Mouse (Mus musculus): ENCODE results near the gene Cd79a.

Cd79a gene

GRCm38 (mm10) chr7:24897224-24897623 lies at the start of gene Cd79a:
Gene Cd79a, plus strand, starts transcription at chr7:24897381.
- DNase-seq (ENCODE audit: low read depth, low spot score) = no peak

- no peak for DNase-seq (ENCODE audit: low read depth, low spot score)
Measured at GRCm38 (mm10) chr7:24850162-24850561, 47.0 kb upstream of the Cd79a start.

- no peak for DNase-seq (ENCODE audit: low read depth, low spot score)
Measured at GRCm38 (mm10) chr7:24850899-24851303, 46.3 kb upstream of the Cd79a start.

GRCm38 (mm10) chr7:24851596-24852325 lies 45.4 kb upstream of the Cd79a start:
- DNase-seq (ENCODE audit: low read depth, low spot score) = no peak

GRCm38 (mm10) chr7:24852557-24853232 lies 44.5 kb upstream of the Cd79a start:
- DNase-seq (ENCODE audit: low read depth, low spot score) = no peak

- no peak for DNase-seq (ENCODE audit: low read depth, low spot score)
Measured at GRCm38 (mm10) chr7:24853233-24853563, 44.0 kb upstream of the Cd79a start.

- no peak for DNase-seq (ENCODE audit: low read depth, low spot score)
Measured at GRCm38 (mm10) chr7:24853695-24854094, 43.5 kb upstream of the Cd79a start.

GRCm38 (mm10) chr7:24856460-24857120 lies 40.6 kb upstream of the Cd79a start:
- no peak for DNase-seq (ENCODE audit: low read depth, low spot score)

- no peak for DNase-seq (ENCODE audit: low read depth, low spot score)
Measured at GRCm38 (mm10) chr7:24859234-24859633, 37.9 kb upstream of the Cd79a start.

GRCm38 (mm10) chr7:24861913-24862312 lies 35.3 kb upstream of the Cd79a start, which contains the start of gene Gm9844:
Gene Gm9844, plus strand, starts transcription at chr7:24862213.
- no peak for DNase-seq (ENCODE audit: low read depth, low spot score)

- no peak for DNase-seq (ENCODE audit: low read depth, low spot score)
Measured at GRCm38 (mm10) chr7:24862853-24863252, 34.3 kb upstream of the Cd79a start.

GRCm38 (mm10) chr7:24864156-24864555 lies 33.0 kb upstream of the Cd79a start:
- no peak for DNase-seq (ENCODE audit: low read depth, low spot score)

- DNase-seq (ENCODE audit: low read depth, low spot score) = no peak
Measured at GRCm38 (mm10) chr7:24869080-24869479, 28.1 kb upstream of the Cd79a start.

- DNase-seq (ENCODE audit: low read depth, low spot score) = no peak
Measured at GRCm38 (mm10) chr7:24869532-24870165, 27.5 kb upstream of the Cd79a start, which contains the start of the genes Lypd4 and Dmrtc2. Gene Lypd4, minus strand, starts transcription at chr7:24869941. Gene Dmrtc2, plus strand, starts transcription at chr7:24870057.

GRCm38 (mm10) chr7:24877588-24877987 lies 19.6 kb upstream of the Cd79a start:
- no peak for DNase-seq (ENCODE audit: low read depth, low spot score)

- DNase-seq (ENCODE audit: low read depth, low spot score) = no peak
Measured at GRCm38 (mm10) chr7:24879620-24880019, 17.6 kb upstream of the Cd79a start.

- no peak for DNase-seq (ENCODE audit: low read depth, low spot score)
Measured at GRCm38 (mm10) chr7:24882416-24883199, 14.6 kb upstream of the Cd79a start.

GRCm38 (mm10) chr7:24883896-24884692 lies 13.1 kb upstream of the Cd79a start, which contains the start of gene Rps19:
Gene Rps19, plus strand, starts transcription at chr7:24884371.
- DNase-seq (ENCODE audit: low read depth, low spot score) = peak; percentile 99

- no peak for DNase-seq (ENCODE audit: low read depth, low spot score)
Measured at GRCm38 (mm10) chr7:24884693-24885291, 12.4 kb upstream of the Cd79a start.
